Mouse (Mus musculus) limb, embryonic 12.5 days (tissue): ENCODE data around the gene Trmo. TPM values are rescaled to one million over a fixed set of nuclear protein-coding genes. Genes with fewer than 3 reads are reported as not detected.

ENCODE experiments used
- ATAC-seq: fragments of 200-750 bp; cut with Nextera tagmentation; 2 replicates; pipeline ENCODE4 v1.8.0; 2017; ENCODE audit warnings: low read depth, moderate TSS enrichment; ENCODE audit not compliant: insufficient number of reproducible peaks, insufficient read depth, low FRiP score, low TSS enrichment
- H3K27ac ChIP-seq: fragments of 300-500 bp; sonication (generic); 2 replicates; pipeline ENCODE4 v1.5.1; 2016; ENCODE audit warnings: mild to moderate bottlenecking, moderate library complexity
- H3K27me3 ChIP-seq: fragments of 300-500 bp; sonication (generic); 2 replicates; pipeline ENCODE4 v1.6.1; 2016; ENCODE audit warnings: mild to moderate bottlenecking, moderate library complexity
- H3K36me3 ChIP-seq: fragments of 300-500 bp; sonication (generic); 2 replicates; pipeline ENCODE4 v1.6.1; 2016; ENCODE audit warnings: mild to moderate bottlenecking, moderate library complexity
- H3K4me1 ChIP-seq: fragments of 300-500 bp; sonication (generic); replicated peaks from 2 replicates; pipeline ENCODE4 v1.6.1; 2016
- H3K4me2 ChIP-seq: fragments of 300-500 bp; sonication (generic); 2 replicates; pipeline ENCODE4 v1.6.1; 2016; ENCODE audit warnings: mild to moderate bottlenecking, moderate library complexity
- H3K4me3 ChIP-seq: fragments of 300-500 bp; sonication (generic); replicated peaks from 2 replicates; pipeline ENCODE4 v1.5.1; 2016; ENCODE audit warnings: mild to moderate bottlenecking
- H3K9ac ChIP-seq: fragments of 300-500 bp; sonication (generic); replicated peaks from 2 replicates; pipeline ENCODE4 v1.6.1; 2016; ENCODE audit warnings: mild to moderate bottlenecking, moderate library complexity
- H3K9me3 ChIP-seq: fragments of 300-500 bp; sonication (generic); 2 replicates; pipeline ENCODE4 v1.6.1; 2016; ENCODE audit warnings: mild to moderate bottlenecking, moderate library complexity
- WGBS: fragments of 180-500 bp; shearing (Covaris S2); methylation state at CpG from one replicate; pipeline ENCODE4 v1.1.7; 2016; 5-methylcytosine and 5-hydroxymethylcytosine counted together
- polyA plus RNA-seq: library from polyadenylated mRNA; unstranded; fragments of >200 nt; fragmentation: Nextera tagmentation; extraction: Ambion mirVana; gene quantifications from 2 replicates; pipeline ENCODE4 v1.2.1, GENCODE M21; 2016

Gene Trmo
- polyA plus RNA-seq, 1 experiment from 2014 or later, result 8.8 TPM

- H3K9me3 ChIP-seq, result no peaks in the 10 kb centered on the region
- no peak overlapping the region for H3K4me3 ChIP-seq
- H3K4me2 ChIP-seq, result no peak overlapping the region
- no peak for ATAC-seq
- H3K36me3 ChIP-seq, result no peaks in the 10 kb centered on the region
- H3K27ac ChIP-seq, result no peak overlapping the region
- peaks cover 89% of the 10 kb centered on the region for H3K27me3 ChIP-seq
- H3K4me1 ChIP-seq, result 0 out of 2 replicates have a peak, but pooled peaks cover 4% of the 10 kb centered on the region
- WGBS, result 18% methylated on average over 10 of the region's 10 CpGs
- no peak overlapping the region for H3K9ac ChIP-seq
Observed at GRCm38 (mm10) chr4:46339026-46339425, 50.2 kb downstream of the Trmo start.

- Histone ChIP-seq H3K4me3 (no peak overlapping the region), H3K9ac (no peak overlapping the region), H3K9me3 (no peaks in the 10 kb centered on the region), H3K27ac (no peak overlapping the region), H3K36me3 (no peaks in the 10 kb centered on the region), H3K4me2 (no peak overlapping the region), H3K4me1 (no peaks in the 10 kb centered on the region), H3K27me3 (peaks cover 84% of the 10 kb centered on the region)
- no peak for ATAC-seq
- WGBS, result 3% methylated on average over 3 of the region's 3 CpGs
Observed at GRCm38 (mm10) chr4:46337990-46338389, 51.2 kb downstream of the Trmo start.

GRCm38 (mm10) chr4:46335846-46336245 is 53.4 kb downstream of the Trmo start:
- H3K9ac ChIP-seq, result no peak overlapping the region
- H3K4me2 ChIP-seq, result no peak overlapping the region
- no peak overlapping the region for H3K4me3 ChIP-seq
- no peaks in the 10 kb centered on the region for H3K36me3 ChIP-seq
- H3K4me1 ChIP-seq, result no peaks in the 10 kb centered on the region
- no peak for ATAC-seq
- H3K27ac ChIP-seq, result no peak overlapping the region
- 17% methylated on average over 1 of the region's 1 CpGs for WGBS
- no peaks in the 10 kb centered on the region for H3K9me3 ChIP-seq
- peaks cover 71% of the 10 kb centered on the region for H3K27me3 ChIP-seq

GRCm38 (mm10) chr4:46328906-46329305 is 60.3 kb downstream of the Trmo start:
- no peak overlapping the region for H3K9ac ChIP-seq
- no peak overlapping the region for H3K27ac ChIP-seq
- no peaks in the 10 kb centered on the region for H3K36me3 ChIP-seq
- no peaks in the 10 kb centered on the region for H3K4me1 ChIP-seq
- WGBS, result 64% methylated on average over 3 of the region's 3 CpGs
- H3K4me3 ChIP-seq, result no peak overlapping the region
- no peak for ATAC-seq
- H3K27me3 ChIP-seq, result peaks cover 35% of the 10 kb centered on the region; the same call in 1 of the 2 replicates
- no peak overlapping the region for H3K4me2 ChIP-seq
- H3K9me3 ChIP-seq, result no peaks in the 10 kb centered on the region

Other genes with a start within 250 kb of the Trmo start
- gene Xpa, start 193.1 kb downstream of the Trmo start, polyA plus RNA-seq, result 28.9 and 31.1 TPM in 2 replicates
- not detected in 2 replicates for gene Foxe1, start 45.8 kb downstream of the Trmo start, polyA plus RNA-seq
- 2.6 and 2.7 TPM in 2 replicates for gene Hemgn, start 24.1 kb upstream of the Trmo start, polyA plus RNA-seq
- 362 and 372 TPM in 2 replicates for gene Anp32b, start 61.5 kb upstream of the Trmo start, polyA plus RNA-seq
- 91.0 and 91.7 TPM in 2 replicates for gene Nans, start 99.8 kb upstream of the Trmo start, polyA plus RNA-seq
- gene Trim14, start 146.7 kb upstream of the Trmo start, polyA plus RNA-seq, result 0.43 and 1.3 TPM in 2 replicates
- gene Coro2a, start 212.8 kb upstream of the Trmo start, polyA plus RNA-seq, result 2.2 and 2.5 TPM in 2 replicates